Mouse (Mus musculus): ENCODE data around the gene Hist1h4d. TPM values are rescaled to one million over a fixed set of nuclear protein-coding genes. Genes with fewer than 3 reads are reported as not detected.
A peak's percentile ranks its signal among the peaks of the same experiment; 100 is the strongest.
"Not testable (repeated sequence)": the region's sequence is repeated elsewhere in the genome, so short reads cannot be mapped to it uniquely, and the experiment has no call there.

Gene Hist1h4d
- polyA plus RNA-seq, 1 experiment from 2014 or later: 124 TPM

DNA sequence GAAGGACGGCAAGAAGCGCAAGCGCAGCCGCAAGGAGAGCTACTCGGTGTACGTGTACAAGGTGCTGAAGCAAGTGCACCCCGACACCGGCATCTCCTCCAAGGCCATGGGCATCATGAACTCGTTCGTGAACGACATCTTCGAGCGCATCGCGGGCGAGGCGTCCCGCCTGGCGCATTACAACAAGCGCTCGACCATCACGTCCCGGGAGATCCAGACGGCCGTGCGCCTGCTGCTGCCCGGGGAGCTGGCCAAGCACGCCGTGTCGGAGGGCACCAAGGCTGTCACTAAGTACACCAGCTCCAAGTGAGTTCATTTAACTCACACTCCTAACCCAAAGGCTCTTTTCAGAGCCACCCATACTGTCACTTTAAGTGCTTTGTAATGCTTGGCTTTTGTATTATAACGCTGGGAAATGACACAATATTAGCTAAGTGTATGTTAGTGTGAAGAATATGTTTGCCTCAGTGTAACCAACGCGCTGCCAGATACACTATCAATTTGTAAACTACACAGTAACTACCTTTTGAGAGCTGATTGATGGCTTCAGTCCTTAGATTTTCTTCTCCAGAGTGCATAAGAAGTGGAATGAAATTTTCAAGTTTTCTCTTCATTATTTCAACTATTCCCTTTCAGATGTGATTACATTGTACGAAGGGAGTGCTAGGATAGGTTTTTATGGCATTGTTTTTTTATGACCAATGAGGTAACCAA, 9.7 kb upstream of the Hist1h4d start:
- not testable (repeated sequence) for H3K9me3 ChIP-seq (ENCODE audit: control insufficient read depth, low read length); ATAC-seq (ENCODE audit: low FRiP score); H3K27me3 ChIP-seq (ENCODE audit: control insufficient read depth, insufficient read depth, low read length); H3K36me3 ChIP-seq (ENCODE audit: control insufficient read depth, insufficient read depth, low read length); H3K4me1 ChIP-seq (ENCODE audit: control insufficient read depth, insufficient read depth, low read length)
- DNase-seq (ENCODE audit: low spot score, missing footprints): peak; percentile 91
- H3K4me3 ChIP-seq (ENCODE audit: low read depth, low read length): peak overlapping the region; percentile 43
- H3K4me2 ChIP-seq: peak overlapping the region; percentile 63
- peak overlapping the region; percentile 93 for H3K27ac ChIP-seq (ENCODE audit: low read depth, low read length)
- H3K9ac ChIP-seq (ENCODE audit: low read length): peak overlapping the region; percentile 75
- WGBS: under 1% methylated on average over 11 of the region's 34 CpGs

DNA sequence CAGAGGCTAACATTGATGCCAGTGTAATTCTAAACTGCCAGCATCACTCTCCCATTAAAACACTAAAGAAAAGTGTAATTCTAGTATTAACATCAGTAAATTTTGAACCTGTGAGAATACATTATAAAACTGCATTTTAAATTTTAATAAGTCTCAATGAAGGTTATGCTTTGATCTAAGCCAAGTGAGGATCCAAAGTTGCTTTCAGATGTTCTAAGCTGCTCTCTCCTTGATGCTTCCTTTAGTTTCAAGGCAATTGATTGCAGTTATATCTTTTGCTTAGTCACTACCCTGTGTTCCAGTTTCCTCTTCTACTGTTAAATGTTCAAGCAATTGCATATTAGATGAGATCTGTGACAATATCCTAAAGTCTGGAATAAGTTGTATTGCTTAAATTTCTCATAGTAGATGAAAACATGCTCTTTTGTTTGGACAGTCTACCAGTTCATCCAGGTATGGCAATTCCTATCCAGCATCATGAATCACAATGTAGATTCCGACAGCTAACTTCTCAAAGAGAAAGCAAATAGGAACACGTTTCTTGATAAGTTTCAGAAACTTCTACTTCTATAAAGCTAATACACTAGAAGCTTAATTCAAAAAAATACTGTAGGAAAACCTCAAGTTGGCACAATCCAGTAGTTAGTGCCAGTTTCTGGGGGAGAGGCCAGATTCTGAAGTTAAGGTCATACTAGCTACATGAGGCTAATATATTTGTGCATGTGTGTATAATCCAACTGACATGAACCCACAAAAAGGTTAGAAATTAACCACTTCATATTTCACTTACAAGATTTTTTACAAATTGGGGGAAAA, 9.0 kb upstream of the Hist1h4d start:
- WGBS: 42% methylated on average over 2 of the region's 2 CpGs
- DNase-seq (ENCODE audit: low spot score, missing footprints) (peak; percentile 92), ATAC-seq (ENCODE audit: low FRiP score) (no peak)
- Histone ChIP-seq H3K4me3 (ENCODE audit: low read depth, low read length) (peak overlapping the region; percentile 43), H3K36me3 (ENCODE audit: control insufficient read depth, insufficient read depth, low read length) (no peaks in the 10 kb centered on the region), H3K4me2 (peak overlapping the region; percentile 63), H3K9me3 (ENCODE audit: control insufficient read depth, low read length) (no peaks in the 10 kb centered on the region), H3K27ac (ENCODE audit: low read depth, low read length) (peak overlapping the region; percentile 93), H3K4me1 (ENCODE audit: control insufficient read depth, insufficient read depth, low read length) (peaks cover 15% of the 10 kb centered on the region), H3K9ac (ENCODE audit: low read length) (peak overlapping the region; percentile 75), H3K27me3 (ENCODE audit: control insufficient read depth, insufficient read depth, low read length) (no peaks in the 10 kb centered on the region)

GRCm38 (mm10) chr13:23573034-23573897, 8.1 kb upstream of the Hist1h4d start:
- not testable (repeated sequence) for H3K9me3 ChIP-seq (ENCODE audit: control insufficient read depth, low read length); H3K27me3 ChIP-seq (ENCODE audit: control insufficient read depth, insufficient read depth, low read length); ATAC-seq (ENCODE audit: low FRiP score); H3K36me3 ChIP-seq (ENCODE audit: control insufficient read depth, insufficient read depth, low read length)
- H3K4me3 ChIP-seq (ENCODE audit: low read depth, low read length): peak overlapping the region; percentile 18; the same call in 1 of the 2 replicates
- peak overlapping the region; percentile 63 for H3K4me2 ChIP-seq
- H3K27ac ChIP-seq (ENCODE audit: low read depth, low read length): peak overlapping the region; percentile 93
- 11% methylated on average over 17 of the region's 20 CpGs for WGBS
- peak; percentile 91 for DNase-seq (ENCODE audit: low spot score, missing footprints)
- peak overlapping the region; percentile 55 for H3K9ac ChIP-seq (ENCODE audit: low read length)
- peaks cover 15% of the 10 kb centered on the region for H3K4me1 ChIP-seq (ENCODE audit: control insufficient read depth, insufficient read depth, low read length)

DNA sequence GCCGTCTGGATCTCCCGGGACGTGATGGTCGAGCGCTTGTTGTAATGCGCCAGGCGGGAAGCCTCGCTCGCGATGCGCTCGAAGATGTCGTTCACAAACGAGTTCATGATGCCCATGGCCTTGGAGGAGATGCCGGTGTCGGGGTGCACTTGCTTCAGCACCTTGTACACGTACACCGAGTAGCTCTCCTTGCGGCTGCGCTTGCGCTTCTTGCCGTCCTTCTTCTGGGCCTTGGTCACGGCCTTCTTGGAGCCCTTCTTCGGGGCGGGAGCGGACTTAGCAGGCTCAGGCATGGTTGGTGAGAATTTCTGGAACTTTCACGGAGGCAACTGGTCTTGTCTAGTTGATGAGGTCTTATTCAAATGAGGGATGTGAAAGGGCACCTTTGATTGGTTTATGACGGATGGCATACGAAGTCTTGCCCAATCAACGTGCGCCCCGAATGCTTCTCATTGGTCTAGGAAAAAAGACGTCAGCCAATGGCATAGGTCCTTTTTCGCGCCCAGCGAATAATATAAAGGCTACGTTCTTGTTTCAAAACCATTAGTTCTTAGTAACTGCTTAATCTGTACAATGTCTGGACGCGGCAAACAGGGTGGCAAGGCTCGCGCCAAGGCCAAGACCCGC, 7.4 kb upstream of the Hist1h4d start, which contains the start of the genes Hist1h2bf and Hist1h2ad:
TSS of gene Hist1h2bf (minus strand) at position 299 of the 627 bp plus-strand sequence.
TSS of gene Hist1h2ad (plus strand) at position 484 of the 627 bp plus-strand sequence.
- Histone ChIP-seq H3K4me2 (peak within 1 kb of the TSS; percentile 63), H3K4me1 (ENCODE audit: control insufficient read depth, insufficient read depth, low read length) (peaks cover 15% of the 10 kb centered on the region), H3K4me3 (ENCODE audit: low read depth, low read length) (peak within 1 kb of the TSS; percentile 39; the same call in 1 of the 2 replicates), H3K27ac (ENCODE audit: low read depth, low read length) (peak within 1 kb of the TSS; percentile 93), H3K9ac (ENCODE audit: low read length) (peak within 1 kb of the TSS; percentile 62)
- H3K27me3 ChIP-seq (ENCODE audit: control insufficient read depth, insufficient read depth, low read length); H3K9me3 ChIP-seq (ENCODE audit: control insufficient read depth, low read length); H3K36me3 ChIP-seq (ENCODE audit: control insufficient read depth, insufficient read depth, low read length): not testable (repeated sequence)
- 0% methylated on average over 24 of the region's 42 CpGs for WGBS
- DNase-seq (ENCODE audit: low spot score, missing footprints) (peak; percentile 98), ATAC-seq (ENCODE audit: low FRiP score) (peak; percentile 90)

DNA sequence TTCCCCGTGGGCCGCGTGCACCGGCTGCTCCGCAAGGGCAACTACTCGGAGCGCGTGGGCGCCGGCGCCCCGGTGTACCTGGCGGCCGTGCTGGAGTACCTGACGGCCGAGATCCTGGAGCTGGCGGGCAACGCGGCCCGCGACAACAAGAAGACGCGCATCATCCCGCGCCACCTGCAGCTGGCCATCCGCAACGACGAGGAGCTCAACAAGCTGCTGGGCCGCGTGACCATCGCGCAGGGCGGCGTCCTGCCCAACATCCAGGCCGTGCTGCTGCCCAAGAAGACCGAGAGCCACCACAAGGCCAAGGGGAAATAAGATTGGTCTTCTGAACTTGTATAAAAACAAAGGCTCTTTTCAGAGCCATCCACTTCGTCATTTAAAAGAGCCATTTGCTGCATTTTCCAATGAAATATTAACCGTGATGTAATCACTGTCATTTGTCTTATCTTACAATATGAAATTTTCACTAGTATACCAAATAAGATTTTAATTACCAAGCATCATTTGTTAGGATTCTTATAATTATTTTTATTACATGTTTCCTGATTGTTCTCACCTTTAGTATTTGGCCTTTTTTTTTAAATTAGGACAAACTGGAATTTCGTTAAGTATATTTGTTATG, 6.7 kb upstream of the Hist1h4d start:
- not testable (repeated sequence) for H3K27me3 ChIP-seq (ENCODE audit: control insufficient read depth, insufficient read depth, low read length); H3K9me3 ChIP-seq (ENCODE audit: control insufficient read depth, low read length); H3K36me3 ChIP-seq (ENCODE audit: control insufficient read depth, insufficient read depth, low read length); ATAC-seq (ENCODE audit: low FRiP score)
- 0% methylated on average over 4 of the region's 39 CpGs for WGBS
- H3K4me2 ChIP-seq: peak overlapping the region; percentile 61
- H3K9ac ChIP-seq (ENCODE audit: low read length): peak overlapping the region; percentile 62
- DNase-seq (ENCODE audit: low spot score, missing footprints): peak; percentile 92
- H3K4me1 ChIP-seq (ENCODE audit: control insufficient read depth, insufficient read depth, low read length): peaks cover 15% of the 10 kb centered on the region
- peak overlapping the region; percentile 83 for H3K27ac ChIP-seq (ENCODE audit: low read depth, low read length)
- H3K4me3 ChIP-seq (ENCODE audit: low read depth, low read length): peak overlapping the region; percentile 27; the same call in 1 of the 2 replicates

GRCm38 (mm10) chr13:23575271-23575851, 6.0 kb upstream of the Hist1h4d start, which contains the start of gene Hist1h3d:
Gene Hist1h3d (plus strand): TSS chr13:23575763.
- H3K4me1 ChIP-seq (ENCODE audit: control insufficient read depth, insufficient read depth, low read length): peaks cover 11% of the 10 kb centered on the region
- peak; percentile 60 for ATAC-seq (ENCODE audit: low FRiP score)
- H3K9ac ChIP-seq (ENCODE audit: low read length): peak within 1 kb of the TSS; percentile 77
- DNase-seq (ENCODE audit: low spot score, missing footprints): peak; percentile 94
- peak within 1 kb of the TSS; percentile 83 for H3K27ac ChIP-seq (ENCODE audit: low read depth, low read length)
- peak within 1 kb of the TSS; percentile 39 for H3K4me3 ChIP-seq (ENCODE audit: low read depth, low read length)
- WGBS: under 1% methylated on average over 18 of the region's 18 CpGs
- H3K4me2 ChIP-seq: peak within 1 kb of the TSS; percentile 61
- H3K9me3 ChIP-seq (ENCODE audit: control insufficient read depth, low read length): no peaks in the 10 kb centered on the region
- H3K36me3 ChIP-seq (ENCODE audit: control insufficient read depth, insufficient read depth, low read length): no peaks in the 10 kb centered on the region
- H3K27me3 ChIP-seq (ENCODE audit: control insufficient read depth, insufficient read depth, low read length): no peaks in the 10 kb centered on the region

- not testable (repeated sequence) for H3K9me3 ChIP-seq (ENCODE audit: control insufficient read depth, low read length); ATAC-seq (ENCODE audit: low FRiP score); H3K27me3 ChIP-seq (ENCODE audit: control insufficient read depth, insufficient read depth, low read length); H3K36me3 ChIP-seq (ENCODE audit: control insufficient read depth, insufficient read depth, low read length)
- Histone ChIP-seq H3K27ac (ENCODE audit: low read depth, low read length) (peak overlapping the region; percentile 81), H3K4me3 (ENCODE audit: low read depth, low read length) (peak overlapping the region; percentile 39), H3K4me2 (peak overlapping the region; percentile 61), H3K4me1 (ENCODE audit: control insufficient read depth, insufficient read depth, low read length) (peaks cover 11% of the 10 kb centered on the region), H3K9ac (ENCODE audit: low read length) (peak overlapping the region; percentile 77)
- WGBS: under 1% methylated on average over 11 of the region's 40 CpGs
- DNase-seq (ENCODE audit: low spot score, missing footprints): peak; percentile 92
These were observed 5.5 kb upstream of the Hist1h4d start for GRCm38 (mm10) chr13:23575864-23576313.
